Mouse (Mus musculus) kidney, adult 2 months (tissue): ENCODE data around the gene Nipal1.

Experiments used
- CTCF ChIP-seq: fragments of 200-500 bp; conservative IDR thresholded peaks from 2 replicates; pipeline ENCODE4 v1.5.1; 2011; ENCODE audit warnings: low read depth, mild to moderate bottlenecking, control low read depth, low read length, moderate library complexity, mixed read lengths; ENCODE audit not compliant: insufficient read depth, insufficient read length
- POLR2A ChIP-seq: fragments of 200-500 bp; IDR thresholded peaks from one replicate; pipeline ENCODE4 v1.6.1; 2011; ENCODE audit warnings: low read depth, low read length, control low read depth

GRCm38 (mm10) chr5:72661051-72661781 lies 13.6 kb downstream of the Nipal1 start:
- TF ChIP-seq POLR2A (no peak), CTCF (no peak)
